Mouse (Mus musculus) ES-Bruce4 (cell line): ENCODE results near the gene Efnb2. TPM values are rescaled to one million over a fixed set of nuclear protein-coding genes. Genes with fewer than 3 reads are reported as not detected.

Experiments
- H3K27ac ChIP-seq: 2 replicates; pipeline ENCODE4 v1.5.1; 2012; ENCODE audit warnings: low read length, inconsistent platforms; ENCODE audit not compliant: insufficient read depth
- H3K27me3 ChIP-seq: 2 replicates; pipeline ENCODE4 v1.6.1; 2012; ENCODE audit warnings: mild to moderate bottlenecking, low read length, inconsistent platforms; ENCODE audit not compliant: control insufficient read depth, poor library complexity, insufficient read depth, severe bottlenecking
- H3K36me3 ChIP-seq: 2 replicates; pipeline ENCODE4 v1.6.1; 2012; ENCODE audit warnings: inconsistent platforms, mild to moderate bottlenecking, low read length, moderate library complexity; ENCODE audit not compliant: control insufficient read depth, poor library complexity, insufficient read depth, severe bottlenecking
- H3K4me1 ChIP-seq: one replicate; pipeline ENCODE4 v1.8.1; 2011; ENCODE audit warnings: low read length; ENCODE audit not compliant: control insufficient read depth, insufficient read depth
- H3K4me3 ChIP-seq: 2 replicates; pipeline ENCODE4 v1.5.1; 2011; ENCODE audit warnings: low read depth, mild to moderate bottlenecking, low read length
- H3K9ac ChIP-seq: 2 replicates; pipeline ENCODE4 v1.6.1; 2012; ENCODE audit warnings: low read depth, mild to moderate bottlenecking, inconsistent platforms; ENCODE audit not compliant: poor library complexity, severe bottlenecking
- H3K9me3 ChIP-seq: replicated peaks from 2 replicates; pipeline ENCODE4 v1.6.1; 2012; ENCODE audit warnings: mild to moderate bottlenecking, low read length, inconsistent platforms; ENCODE audit not compliant: control insufficient read depth, poor library complexity, insufficient read depth, severe bottlenecking
- CTCF ChIP-seq: IDR thresholded peaks from one replicate; pipeline ENCODE4 v1.8.1; 2011; ENCODE audit warnings: low read depth, low read length
- EP300 ChIP-seq: IDR thresholded peaks from 2 replicates; pipeline ENCODE4 v1.6.1; 2011; ENCODE audit warnings: low read depth, low read length; ENCODE audit not compliant: insufficient read depth
- POLR2A ChIP-seq: IDR thresholded peaks from one replicate; pipeline ENCODE4 v1.8.1; 2011; ENCODE audit warnings: low read length; ENCODE audit not compliant: insufficient read depth
- polyA plus RNA-seq: library from polyadenylated mRNA; stranded (reverse); fragments of >200 nt; gene quantifications from 2 replicates; pipeline ENCODE4 v1.2.4, GENCODE M21; 2011; ENCODE audit warnings: low read depth; ENCODE audit not compliant: missing spikeins, insufficient read depth, insufficient read length

Efnb2 gene
- polyA plus RNA-seq, 1 experiment: 22.8 TPM

DNA sequence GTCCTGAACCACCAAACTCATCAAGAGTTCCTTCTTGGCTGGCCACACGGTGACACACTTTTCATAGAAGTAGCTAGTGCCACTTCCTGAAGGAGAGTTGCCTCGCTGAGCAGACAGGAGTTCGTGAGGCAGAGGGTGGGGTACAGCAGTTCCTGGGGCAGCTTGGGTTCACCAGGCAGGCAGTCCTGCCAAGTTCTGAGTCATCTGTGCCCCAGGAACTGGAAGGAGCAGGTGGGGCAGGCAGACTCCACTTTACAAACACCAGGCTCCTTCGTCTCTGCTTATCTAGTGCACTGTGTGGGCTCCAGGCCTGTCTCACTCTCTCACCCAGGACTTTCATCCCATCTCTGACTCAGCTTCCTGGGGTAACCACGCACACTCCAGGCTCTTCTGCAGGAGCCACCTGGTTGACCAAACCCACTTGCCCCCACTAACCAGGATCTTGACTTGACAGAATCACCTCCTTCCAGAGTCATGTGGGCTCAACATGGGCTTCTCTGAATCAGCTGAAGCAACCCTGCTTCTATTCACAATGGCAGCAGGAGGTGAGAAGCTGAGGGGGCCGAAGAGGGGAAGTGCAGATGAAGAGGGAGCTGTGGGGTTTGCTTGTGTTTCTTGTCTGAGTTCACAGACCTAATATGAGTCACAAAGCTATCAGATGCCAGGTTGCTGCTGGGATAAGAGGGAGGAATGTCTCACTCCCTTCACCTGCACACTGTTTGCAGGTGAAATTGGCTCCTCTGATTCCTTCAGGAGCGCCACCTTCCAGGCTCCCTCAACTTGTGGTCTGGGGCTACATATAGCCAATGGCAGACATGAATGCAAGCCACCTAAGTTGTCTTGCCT lies 58.2 kb downstream of the Efnb2 start:
- TF ChIP-seq CTCF: no peak
- TF ChIP-seq EP300: no peak
- no peak for TF ChIP-seq POLR2A
- Histone ChIP-seq H3K4me3 (no peak overlapping the region), H3K9me3 (no peaks in the 10 kb centered on the region), H3K9ac (no peak overlapping the region), H3K27ac (no peak overlapping the region), H3K36me3 (no peaks in the 10 kb centered on the region), H3K27me3 (no peaks in the 10 kb centered on the region), H3K4me1 (peaks cover 3% of the 10 kb centered on the region)

DNA sequence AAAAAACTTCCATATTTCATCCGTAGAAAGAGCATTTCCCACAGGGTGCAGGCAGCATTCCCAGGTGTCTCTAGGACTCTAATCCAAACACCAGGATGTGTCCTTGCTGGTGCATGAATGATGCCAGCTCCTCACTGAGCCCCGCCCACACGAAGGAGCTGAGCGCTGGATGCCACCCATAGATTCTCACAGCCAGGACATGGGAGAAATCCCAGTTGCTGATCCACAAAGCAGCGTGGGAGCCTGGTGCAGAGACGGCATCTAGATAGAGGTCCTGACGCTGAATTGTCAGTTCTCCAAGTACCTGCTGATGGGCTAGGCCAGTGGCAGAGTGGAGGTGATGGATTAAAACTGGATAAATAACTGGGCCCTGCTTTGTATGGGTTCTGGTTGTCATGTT lies 61.1 kb downstream of the Efnb2 start:
- no peak overlapping the region for H3K4me3 ChIP-seq

DNA sequence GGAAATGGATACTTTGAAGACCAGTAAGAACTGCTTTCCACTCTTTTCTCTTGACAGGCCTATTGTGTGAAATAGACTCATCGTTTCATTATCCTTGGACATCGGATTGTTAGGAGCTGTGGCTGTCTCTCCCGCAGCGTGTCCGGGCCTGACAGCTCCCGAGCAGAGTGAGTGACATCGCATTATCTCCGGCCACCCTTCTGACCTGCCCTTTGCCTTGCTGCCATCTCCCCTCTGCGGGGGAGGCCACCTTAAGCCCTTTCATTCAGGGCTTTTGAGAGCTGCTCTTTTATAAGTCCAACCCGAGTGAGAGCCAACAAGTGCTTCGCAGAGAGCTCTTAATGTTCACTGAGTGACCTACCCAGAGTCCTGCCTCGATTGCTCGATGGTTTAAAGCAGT lies 63.6 kb downstream of the Efnb2 start:
- Histone ChIP-seq H3K36me3 (no peaks in the 10 kb centered on the region), H3K27ac (no peak overlapping the region), H3K9me3 (no peaks in the 10 kb centered on the region), H3K4me1 (peaks cover 2% of the 10 kb centered on the region), H3K4me3 (no peak overlapping the region), H3K9ac (no peak overlapping the region), H3K27me3 (no peaks in the 10 kb centered on the region)
- TF ChIP-seq CTCF (no peak), POLR2A (no peak), EP300 (no peak)

More for the DNA sequence above, 61.1 kb downstream of the Efnb2 start:
- H3K27me3 ChIP-seq: no peaks in the 10 kb centered on the region
- H3K4me1 ChIP-seq: peaks cover 2% of the 10 kb centered on the region
- no peaks in the 10 kb centered on the region for H3K36me3 ChIP-seq
- no peaks in the 10 kb centered on the region for H3K9me3 ChIP-seq
- TF ChIP-seq EP300 (no peak), POLR2A (no peak), CTCF (no peak)
- H3K27ac ChIP-seq: no peak overlapping the region
- no peak overlapping the region; the same call in 1 of the 2 replicates for H3K9ac ChIP-seq

DNA sequence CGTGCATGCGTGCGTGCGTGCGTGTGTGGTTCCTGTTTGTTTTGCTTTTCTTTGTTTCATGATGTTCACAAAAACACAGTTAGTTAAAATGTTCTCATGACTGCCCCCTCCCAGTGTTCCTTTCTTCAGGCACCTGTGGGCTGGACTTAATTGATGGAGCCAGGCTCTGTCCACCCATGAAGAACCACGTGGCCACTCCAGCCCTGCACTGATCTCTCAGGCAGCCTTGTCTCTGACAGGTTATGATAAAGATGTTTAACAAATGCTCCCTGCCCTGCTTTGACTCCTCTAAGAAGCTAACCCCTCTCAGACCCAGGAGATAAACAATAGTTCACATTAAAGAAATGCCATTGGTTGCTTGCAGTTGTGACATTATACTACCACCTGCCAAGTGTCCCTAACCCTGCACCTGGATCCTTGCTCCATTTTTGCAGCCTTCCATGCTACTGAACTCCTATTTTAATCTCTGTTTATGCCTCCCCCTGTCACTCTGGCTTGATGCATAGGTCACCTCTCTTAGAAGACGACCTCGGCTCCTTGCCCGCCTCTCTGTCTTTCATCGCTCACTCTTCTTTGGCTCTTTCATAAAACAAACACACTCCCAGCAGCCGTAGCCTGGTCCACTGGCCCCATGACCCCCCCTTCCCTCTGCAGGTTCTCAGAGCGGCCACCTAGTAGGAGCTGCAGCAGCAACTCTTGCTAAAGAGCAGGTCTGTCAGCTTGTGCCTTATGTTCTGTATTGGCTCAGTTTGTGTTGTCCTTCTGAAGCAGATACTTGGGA lies 65.0 kb downstream of the Efnb2 start:
- TF ChIP-seq EP300 (no peak), CTCF (no peak), POLR2A (no peak)
- H3K9me3 ChIP-seq: no peaks in the 10 kb centered on the region
- H3K27ac ChIP-seq: no peak overlapping the region
- no peak overlapping the region for H3K4me3 ChIP-seq
- H3K4me1 ChIP-seq: peaks cover 2% of the 10 kb centered on the region
- no peak overlapping the region for H3K9ac ChIP-seq
- H3K27me3 ChIP-seq: no peaks in the 10 kb centered on the region
- no peaks in the 10 kb centered on the region for H3K36me3 ChIP-seq

DNA sequence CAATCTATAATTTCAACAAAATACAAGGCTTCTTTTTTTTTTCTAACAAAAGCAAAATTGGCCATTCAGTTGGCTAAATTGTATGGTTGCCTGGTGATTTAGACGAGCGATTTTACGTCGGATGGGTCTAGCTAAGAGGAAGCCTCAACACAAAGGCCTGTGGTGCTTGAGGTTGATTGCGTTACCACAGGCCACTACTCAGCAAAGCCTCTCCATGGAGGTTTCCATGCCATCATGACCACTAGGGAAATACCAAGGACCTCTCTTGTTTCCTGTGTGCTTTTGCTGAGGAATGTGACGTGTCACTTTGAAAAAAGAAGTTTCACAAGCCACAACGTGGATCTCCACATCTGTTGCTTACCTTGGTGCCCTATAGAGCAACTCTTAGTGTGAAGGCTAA lies 67.2 kb downstream of the Efnb2 start:
- Histone ChIP-seq H3K9ac (no peak overlapping the region), H3K4me3 (no peak overlapping the region), H3K27me3 (no peaks in the 10 kb centered on the region), H3K4me1 (no peaks in the 10 kb centered on the region), H3K27ac (no peak overlapping the region), H3K36me3 (no peaks in the 10 kb centered on the region), H3K9me3 (no peaks in the 10 kb centered on the region)
- TF ChIP-seq POLR2A (no peak), EP300 (no peak), CTCF (no peak)

DNA sequence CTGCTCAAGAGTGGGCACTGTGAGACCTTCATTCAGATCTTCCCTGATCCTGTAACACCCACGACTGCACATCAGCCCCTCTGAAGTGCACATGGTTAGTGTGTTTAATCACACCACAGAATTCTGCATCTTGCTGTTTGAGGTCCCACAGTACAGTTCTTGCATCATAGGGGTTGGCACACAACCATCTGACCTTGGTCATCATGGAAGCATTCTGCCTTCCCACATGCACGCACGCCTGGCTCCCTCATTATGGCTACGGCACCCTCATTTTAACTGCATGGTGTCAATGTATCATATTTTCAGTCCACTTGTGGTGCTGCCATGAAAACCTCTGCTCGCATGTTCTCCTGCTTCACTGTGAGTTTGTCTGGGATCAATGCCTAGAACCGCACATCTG lies 67.7 kb downstream of the Efnb2 start:
- Histone ChIP-seq H3K9ac (no peak overlapping the region), H3K4me1 (no peaks in the 10 kb centered on the region), H3K4me3 (no peak overlapping the region), H3K27ac (no peak overlapping the region), H3K9me3 (no peaks in the 10 kb centered on the region), H3K27me3 (no peaks in the 10 kb centered on the region), H3K36me3 (no peaks in the 10 kb centered on the region)
- TF ChIP-seq POLR2A: no peak
- no peak for TF ChIP-seq CTCF
- no peak for TF ChIP-seq EP300
